Mouse (Mus musculus) skeletal muscle tissue, postnatal 0 days (tissue): ENCODE measurements around the gene Malsu1. TPM values are rescaled to one million over a fixed set of nuclear protein-coding genes. Genes with fewer than 3 reads are reported as not detected.

Experiments
- polyA plus RNA-seq: library from polyadenylated mRNA; unstranded; fragments of >200 nt; fragmentation: Nextera tagmentation; extraction: Ambion mirVana; gene quantifications from 2 replicates; pipeline ENCODE4 v1.2.1, GENCODE M21; 2015

Malsu1 gene
- polyA plus RNA-seq, result 106 and 128 TPM in 2 replicates

GRCm38 (mm10) chr6:49073304-49074116 lies at the start of gene Malsu1:
Malsu1 (plus strand) TSS chr6:49073795.

GRCm38 (mm10) chr6:49036275-49037267 lies 37.0 kb upstream of the Malsu1 start, which contains the start of gene Gpnmb:
Gpnmb (plus strand) TSS chr6:49036546.

Other genes starting within 250 kb of the Malsu1 start
- 37.3 and 41.8 TPM in 2 replicates for gene Tmem176a, start 232.9 kb upstream of the Malsu1 start, polyA plus RNA-seq
- 112 and 122 TPM in 2 replicates for gene Tmem176b, start 232.3 kb upstream of the Malsu1 start, polyA plus RNA-seq
- gene Aoc1, start 200.9 kb upstream of the Malsu1 start, polyA plus RNA-seq, result 0.12 TPM in 1 of 2 replicates, not detected in the other
- gene 1600015I10Rik, start 143.9 kb upstream of the Malsu1 start, polyA plus RNA-seq, result 0.09 TPM in 1 of 2 replicates, not detected in the other
- not detected in 2 replicates for gene Doxl2, start 98.8 kb upstream of the Malsu1 start, polyA plus RNA-seq
- not detected in 2 replicates for gene Svs1, start 86.9 kb upstream of the Malsu1 start, polyA plus RNA-seq
- gene Gpnmb, start 37.2 kb upstream of the Malsu1 start, polyA plus RNA-seq, result 0.60 and 0.73 TPM in 2 replicates
- 19.2 and 20.9 TPM in 2 replicates for gene Igf2bp3, start 141.2 kb downstream of the Malsu1 start, polyA plus RNA-seq
- 23.6 and 27.6 TPM in 2 replicates for gene Tra2a, start 190.2 kb downstream of the Malsu1 start, polyA plus RNA-seq
- gene Ccdc126, start 245.5 kb downstream of the Malsu1 start, polyA plus RNA-seq, result 3.2 and 4.4 TPM in 2 replicates